Mouse (Mus musculus) brain, embryonic 14.5 days (tissue): ENCODE measurements around the gene Mtpn.

Experiments used
- CTCF ChIP-seq: fragments of 200-500 bp; IDR thresholded peaks from 2 replicates; pipeline ENCODE4 v1.5.1; 2012; ENCODE audit warnings: inconsistent platforms, mild to moderate bottlenecking, moderate library complexity, borderline replicate concordance; ENCODE audit not compliant: insufficient read depth, insufficient read length; ENCODE audit errors: extremely low read depth
- POLR2A ChIP-seq: fragments of 200-500 bp; IDR thresholded peaks from 2 replicates; pipeline ENCODE4 v1.6.1; 2012; ENCODE audit warnings: mild to moderate bottlenecking, inconsistent platforms, borderline replicate concordance; ENCODE audit not compliant: poor library complexity, insufficient read depth, insufficient read length, severe bottlenecking; ENCODE audit errors: extremely low read depth

DNA sequence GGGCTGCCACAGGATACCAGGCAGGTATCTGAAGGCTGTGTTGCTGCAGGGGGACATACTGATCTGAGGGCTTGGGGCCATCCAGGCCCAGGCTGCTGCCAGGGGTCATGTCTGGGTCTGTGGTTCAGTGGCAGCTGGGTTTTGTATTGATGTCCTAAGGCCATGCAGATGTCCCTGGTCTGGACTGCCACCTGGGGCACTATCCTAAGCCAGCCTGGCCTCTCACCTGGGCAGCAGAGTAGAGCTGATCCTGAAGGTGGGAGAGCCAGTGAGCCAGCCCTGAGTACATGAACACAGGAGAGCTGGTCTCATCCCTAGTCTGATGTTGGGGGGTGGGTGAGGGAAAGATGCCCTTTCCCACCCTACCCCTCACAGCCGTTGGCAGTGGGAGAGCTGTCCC is 62.9 kb downstream of the Mtpn start:
- TF ChIP-seq POLR2A (no peak), CTCF (no peak)
